Mouse (Mus musculus) stomach, embryonic 15.5 days (tissue): ENCODE measurements around the gene Ccdc71. TPM values are rescaled to one million over a fixed set of nuclear protein-coding genes. Genes with fewer than 3 reads are reported as not detected.

Source experiments
- ATAC-seq: fragments of 200-750 bp; cut with Nextera tagmentation; 2 replicates; pipeline ENCODE4 v1.8.0; 2017; ENCODE audit warnings: low read depth, moderate number of reproducible peaks, moderate TSS enrichment; ENCODE audit not compliant: insufficient read depth, low FRiP score
- H3K27ac ChIP-seq: fragments of 300-500 bp; sonication (generic); 2 replicates; pipeline ENCODE4 v1.5.1; 2015; ENCODE audit warnings: mild to moderate bottlenecking, inconsistent platforms
- H3K27me3 ChIP-seq: fragments of 300-500 bp; sonication (generic); replicated peaks from 2 replicates; pipeline ENCODE4 v1.6.1; 2015; ENCODE audit warnings: inconsistent platforms
- H3K36me3 ChIP-seq: fragments of 300-500 bp; sonication (generic); 2 replicates; pipeline ENCODE4 v1.6.1; 2015; ENCODE audit warnings: inconsistent platforms
- H3K4me1 ChIP-seq: fragments of 300-500 bp; sonication (generic); 2 replicates; pipeline ENCODE4 v1.6.1; 2015; ENCODE audit warnings: inconsistent platforms
- H3K4me2 ChIP-seq: fragments of 300-500 bp; sonication (generic); 2 replicates; pipeline ENCODE4 v1.6.1; 2015; ENCODE audit warnings: mild to moderate bottlenecking, inconsistent platforms
- H3K4me3 ChIP-seq: fragments of 300-500 bp; sonication (generic); replicated peaks from 2 replicates; pipeline ENCODE4 v1.5.1; 2015; ENCODE audit warnings: inconsistent platforms
- H3K9ac ChIP-seq: fragments of 300-500 bp; sonication (generic); 2 replicates; pipeline ENCODE4 v1.6.1; 2015; ENCODE audit warnings: inconsistent platforms
- H3K9me3 ChIP-seq: fragments of 300-500 bp; sonication (generic); 2 replicates; pipeline ENCODE4 v1.6.1; 2016; ENCODE audit warnings: inconsistent platforms
- WGBS: fragments of 180-500 bp; shearing (Covaris S2); methylation state at CpG from one replicate; pipeline ENCODE4 v1.1.7; 2015; 5-methylcytosine and 5-hydroxymethylcytosine counted together
- polyA plus RNA-seq: library from polyadenylated mRNA; unstranded; fragments of >200 nt; fragmentation: Nextera tagmentation; extraction: Ambion mirVana; gene quantifications from 2 replicates; pipeline ENCODE4 v1.2.1, GENCODE M21; 2015

Gene Ccdc71
- polyA plus RNA-seq = 47.7 and 52.5 TPM in 2 replicates

DNA sequence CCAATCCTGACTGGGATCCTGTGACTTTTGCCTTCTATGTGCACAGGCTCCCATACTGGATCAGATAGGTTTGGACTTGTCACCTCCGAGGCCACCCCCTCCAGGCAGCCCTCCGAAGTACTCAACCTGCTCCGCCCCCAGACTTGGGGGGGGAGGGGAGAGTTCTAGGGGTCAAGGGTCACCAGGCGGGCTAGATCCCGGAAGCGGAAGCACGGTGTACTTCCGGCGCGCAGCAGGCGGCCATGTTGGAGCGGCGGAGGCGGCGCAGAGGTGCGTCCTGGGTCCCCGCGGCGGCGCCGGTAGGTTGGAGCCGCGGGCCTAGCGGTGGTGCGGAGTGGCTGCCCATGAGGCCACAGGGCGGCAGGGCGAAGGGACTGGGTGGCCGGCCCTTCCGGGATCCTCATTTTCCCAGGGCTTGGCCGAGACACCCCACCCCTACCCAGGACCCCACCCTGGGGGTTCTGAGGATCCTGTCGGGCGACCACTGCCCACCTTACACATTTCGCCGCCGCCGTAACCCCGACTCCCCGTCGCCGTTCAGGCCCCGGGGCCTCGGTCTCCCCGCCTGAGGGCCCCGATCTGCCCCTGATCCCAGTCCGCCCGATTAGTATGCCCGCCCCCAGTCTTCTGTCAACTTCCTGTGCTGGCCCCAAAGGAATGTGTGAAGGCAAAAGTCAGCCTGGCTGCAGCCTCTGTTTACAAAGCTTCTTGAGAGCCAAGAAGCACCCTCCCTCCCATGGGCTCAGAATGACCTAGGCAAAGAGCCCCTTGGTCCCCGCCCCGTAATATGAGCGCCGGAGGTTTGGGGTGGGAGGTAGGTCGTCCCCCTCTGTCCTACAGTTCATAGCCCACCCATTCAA, at the start of gene Ccdc71:
TSS of gene Ccdc71 (plus strand) at position 209 of the 860 bp plus-strand sequence.
- H3K27me3 ChIP-seq = no peaks in the 10 kb centered on the region
- under 1% methylated on average over 51 of the region's 52 CpGs for WGBS
- H3K9ac ChIP-seq = peak within 1 kb of the TSS; percentile 83
- ATAC-seq = peak; percentile 78
- H3K4me2 ChIP-seq = peak within 1 kb of the TSS; percentile 83
- no peaks in the 10 kb centered on the region for H3K9me3 ChIP-seq
- H3K4me3 ChIP-seq = peak within 1 kb of the TSS; percentile 89
- H3K4me1 ChIP-seq = peaks cover 25% of the 10 kb centered on the region
- peak within 1 kb of the TSS; percentile 97 for H3K27ac ChIP-seq
- peaks cover 24% of the 10 kb centered on the region for H3K36me3 ChIP-seq

DNA sequence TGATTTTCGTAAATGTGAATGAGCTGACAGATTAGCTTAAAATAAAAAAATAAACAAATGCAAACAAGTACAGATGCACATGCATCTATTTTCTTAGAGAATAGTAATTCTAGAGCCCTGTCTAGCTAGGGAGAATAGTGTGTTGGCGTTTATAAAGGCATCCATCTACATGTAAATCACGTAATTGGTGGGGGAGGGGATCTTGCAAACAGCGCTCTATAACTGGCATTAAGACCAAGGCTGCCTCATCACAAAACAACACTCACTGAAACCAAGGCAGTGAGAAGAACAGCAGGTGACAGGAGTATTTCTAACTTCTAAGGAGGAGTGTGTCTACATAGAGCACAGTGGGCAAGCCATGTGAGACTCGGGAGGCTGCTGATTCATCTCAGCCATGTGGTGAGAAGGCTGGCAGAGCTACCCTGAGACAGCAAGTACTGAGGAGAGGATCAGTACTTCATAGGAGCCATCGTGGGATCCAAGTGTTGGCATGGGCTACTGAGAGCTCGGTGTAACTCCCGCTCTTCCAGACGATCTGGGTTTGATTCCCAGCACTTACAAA, 48.9 kb upstream of the Ccdc71 start:
- no peaks in the 10 kb centered on the region for H3K9me3 ChIP-seq
- H3K27me3 ChIP-seq = no peaks in the 10 kb centered on the region
- no peak overlapping the region for H3K4me3 ChIP-seq
- H3K4me1 ChIP-seq = no peaks in the 10 kb centered on the region
- no peak for ATAC-seq
- 78% methylated on average over 9 of the region's 9 CpGs for WGBS
- H3K36me3 ChIP-seq = no peaks in the 10 kb centered on the region
- no peak overlapping the region for H3K9ac ChIP-seq
- no peak overlapping the region for H3K27ac ChIP-seq
- no peak overlapping the region for H3K4me2 ChIP-seq

DNA sequence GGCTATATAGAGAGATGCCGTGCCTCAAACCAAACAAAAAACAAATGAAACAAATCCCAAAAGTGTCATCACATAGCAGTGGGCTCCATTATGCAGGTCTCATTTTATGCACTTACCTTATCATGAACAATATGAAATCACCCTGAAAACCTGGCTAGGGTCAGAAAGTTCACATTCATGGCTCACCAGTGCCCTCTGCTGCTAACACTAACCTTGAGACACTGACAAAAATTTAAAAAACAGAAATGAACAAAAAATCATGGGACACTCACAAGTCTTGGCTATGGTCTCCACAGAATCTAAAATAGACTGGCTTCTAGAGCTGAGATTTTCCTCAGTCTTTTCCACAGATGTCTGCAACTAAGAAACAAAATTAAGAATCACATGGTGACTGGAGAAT, 48.1 kb upstream of the Ccdc71 start:
- no peak for ATAC-seq
- WGBS = 82% methylated on average over 1 of the region's 1 CpGs

DNA sequence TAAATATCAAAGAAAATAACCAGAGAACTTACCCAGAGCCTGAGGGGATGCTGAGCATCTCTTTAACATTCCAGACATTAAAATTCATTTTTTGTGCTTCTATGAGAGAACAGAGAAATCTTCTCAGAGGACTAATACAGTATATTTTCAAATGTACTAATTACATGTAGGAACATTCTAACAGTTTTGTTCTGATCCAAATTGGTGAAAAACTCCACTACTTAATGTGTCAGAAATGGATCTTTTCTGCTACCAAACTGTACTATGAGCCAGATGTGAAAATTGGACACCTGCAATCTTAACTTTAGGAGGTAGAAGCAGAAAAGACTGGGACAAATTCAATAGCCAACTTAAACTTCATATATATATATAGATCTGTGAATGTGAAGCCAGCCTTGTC, 31.9 kb upstream of the Ccdc71 start, which contains the start of gene Ccdc36:
TSS of gene Ccdc36 (minus strand) at position 101 of the 400 bp plus-strand sequence.
- H3K4me1 ChIP-seq = no peaks in the 10 kb centered on the region
- H3K9me3 ChIP-seq = no peaks in the 10 kb centered on the region
- H3K9ac ChIP-seq = no peak within 1 kb of the TSS
- no peaks in the 10 kb centered on the region for H3K36me3 ChIP-seq
- H3K27ac ChIP-seq = no peak within 1 kb of the TSS
- H3K27me3 ChIP-seq = no peaks in the 10 kb centered on the region
- no peak within 1 kb of the TSS for H3K4me2 ChIP-seq
- no peak for ATAC-seq
- H3K4me3 ChIP-seq = no peak within 1 kb of the TSS

More for the DNA sequence above, 48.1 kb upstream of the Ccdc71 start:
- no peaks in the 10 kb centered on the region for H3K36me3 ChIP-seq
- H3K9me3 ChIP-seq = no peaks in the 10 kb centered on the region
- H3K27me3 ChIP-seq = no peaks in the 10 kb centered on the region
- no peaks in the 10 kb centered on the region for H3K4me1 ChIP-seq
- no peak overlapping the region for H3K27ac ChIP-seq
- H3K4me3 ChIP-seq = no peak overlapping the region
- H3K9ac ChIP-seq = no peak overlapping the region
- H3K4me2 ChIP-seq = no peak overlapping the region

DNA sequence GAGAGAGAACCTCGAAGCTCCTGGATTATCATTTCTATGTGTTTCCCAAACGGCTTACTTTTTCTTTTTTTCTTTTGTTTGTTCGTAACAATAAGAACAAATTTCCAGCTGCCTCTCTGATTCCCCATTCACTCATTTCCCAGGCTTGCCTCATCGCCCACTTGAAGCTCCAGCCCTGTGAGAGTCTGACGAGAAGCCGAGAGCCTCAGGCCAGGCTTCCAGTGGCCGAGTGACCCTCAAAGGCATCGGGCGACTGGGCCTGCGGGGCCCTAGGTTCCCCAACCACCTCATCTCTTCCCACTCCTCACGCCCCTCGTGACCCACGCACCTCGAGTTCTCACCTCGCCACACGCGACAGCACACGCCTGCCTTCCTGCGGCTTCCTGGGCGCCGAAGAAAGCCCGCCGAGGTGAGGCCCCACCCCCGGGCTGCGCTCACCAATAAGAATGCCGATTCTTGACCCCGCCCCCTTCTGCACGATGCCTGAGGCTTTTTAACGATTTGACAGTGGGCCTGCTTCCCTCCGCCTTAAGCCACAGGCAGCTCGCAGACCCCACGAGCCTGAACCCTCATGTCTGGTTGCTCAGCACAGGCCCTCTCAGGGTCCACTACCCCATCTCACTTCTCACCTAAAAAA, 28.8 kb upstream of the Ccdc71 start:
- no peak for ATAC-seq
- Histone ChIP-seq H3K4me2 (peak overlapping the region; percentile 56), H3K4me1 (no peaks in the 10 kb centered on the region), H3K4me3 (peak overlapping the region; percentile 33), H3K36me3 (no peaks in the 10 kb centered on the region), H3K9me3 (no peaks in the 10 kb centered on the region), H3K9ac (no peak overlapping the region), H3K27me3 (no peaks in the 10 kb centered on the region), H3K27ac (no peak overlapping the region)
- WGBS = 50% methylated on average over 32 of the region's 32 CpGs

DNA sequence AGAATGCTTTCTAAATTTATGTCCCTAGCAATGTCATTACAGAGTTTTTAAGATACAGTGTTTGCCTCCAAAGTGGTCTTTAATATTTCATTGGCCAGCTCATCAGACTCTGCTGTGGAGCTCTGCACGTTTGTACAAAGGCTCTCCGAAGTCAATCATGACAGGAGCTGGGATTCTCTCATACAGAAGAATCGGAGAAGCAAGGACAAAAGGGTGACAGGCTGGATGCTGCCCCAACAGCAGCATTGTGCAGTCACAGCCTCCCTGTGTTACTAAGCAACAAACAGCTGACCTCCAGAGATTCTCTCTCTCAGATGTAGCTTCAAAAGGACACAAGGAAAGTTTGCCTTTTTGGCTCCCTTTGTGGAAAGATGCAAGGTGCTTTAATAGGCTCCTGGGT, 24.1 kb upstream of the Ccdc71 start, which contains the start of gene BC048562:
TSS of gene BC048562 (plus strand) at position 301 of the 400 bp plus-strand sequence.
- peaks cover 2% of the 10 kb centered on the region; the same call in 1 of the 2 replicates for H3K4me1 ChIP-seq
- 62% methylated on average over 3 of the region's 3 CpGs for WGBS
- no peak within 1 kb of the TSS for H3K4me2 ChIP-seq
- H3K4me3 ChIP-seq = no peak within 1 kb of the TSS
- no peaks in the 10 kb centered on the region for H3K9me3 ChIP-seq
- H3K27me3 ChIP-seq = no peaks in the 10 kb centered on the region
- ATAC-seq = no peak
- H3K9ac ChIP-seq = no peak within 1 kb of the TSS
- H3K27ac ChIP-seq = no peak within 1 kb of the TSS
- no peaks in the 10 kb centered on the region for H3K36me3 ChIP-seq

DNA sequence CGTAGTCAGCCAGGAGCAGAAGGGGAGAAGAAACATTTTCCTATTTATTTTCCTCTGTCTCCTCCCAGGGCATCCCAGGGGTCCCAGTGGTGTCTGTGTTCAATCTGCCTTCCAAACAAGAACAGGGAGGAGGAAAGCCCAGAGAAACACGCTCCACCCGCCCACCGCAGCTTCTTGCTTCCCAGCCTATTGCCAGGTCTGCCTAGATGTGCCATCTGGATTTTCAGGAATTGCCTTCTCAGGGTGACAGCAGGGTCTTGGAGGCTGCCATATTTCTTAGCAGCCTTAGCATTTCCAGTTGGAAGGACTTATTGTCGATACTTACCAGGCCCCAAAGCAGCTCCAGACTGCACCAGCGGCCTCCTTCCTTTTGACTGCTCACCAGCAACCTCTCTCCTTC, 21.2 kb upstream of the Ccdc71 start:
- no peak overlapping the region for H3K9ac ChIP-seq
- H3K27me3 ChIP-seq = no peaks in the 10 kb centered on the region
- no peak overlapping the region for H3K4me2 ChIP-seq
- no peaks in the 10 kb centered on the region for H3K36me3 ChIP-seq
- no peak overlapping the region for H3K27ac ChIP-seq
- 71% methylated on average over 6 of the region's 6 CpGs for WGBS
- no peak for ATAC-seq
- peaks cover 2% of the 10 kb centered on the region; the same call in 1 of the 2 replicates for H3K4me1 ChIP-seq
- H3K9me3 ChIP-seq = no peaks in the 10 kb centered on the region
- H3K4me3 ChIP-seq = no peak overlapping the region

DNA sequence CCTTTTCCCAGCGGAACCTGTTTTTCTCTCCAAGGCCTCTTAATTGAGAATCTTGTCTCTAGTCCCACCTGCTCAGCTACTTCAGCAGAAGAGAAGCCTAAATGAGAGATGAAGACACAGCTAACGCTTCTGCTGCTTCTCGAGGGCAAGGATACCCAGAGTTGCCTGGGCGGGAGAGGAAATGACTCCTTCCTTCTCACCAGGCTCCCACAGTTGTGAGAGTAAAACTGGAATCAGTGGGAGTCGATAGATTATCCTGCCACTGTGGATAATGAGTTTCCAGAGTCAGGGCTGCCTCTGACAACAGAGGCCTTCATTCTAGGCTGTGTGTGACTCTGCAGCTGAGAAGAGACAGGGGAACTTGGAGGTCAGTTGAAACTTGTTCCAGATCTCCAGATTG, 19.8 kb upstream of the Ccdc71 start:
- no peaks in the 10 kb centered on the region for H3K9me3 ChIP-seq
- 0 out of 2 replicates have a peak overlapping the region, but pooled peaks have one; percentile 0 for H3K27ac ChIP-seq
- no peak overlapping the region for H3K4me3 ChIP-seq
- WGBS = 73% methylated on average over 5 of the region's 5 CpGs
- H3K4me2 ChIP-seq = no peak overlapping the region
- no peaks in the 10 kb centered on the region for H3K36me3 ChIP-seq
- no peak for ATAC-seq
- no peak overlapping the region for H3K9ac ChIP-seq
- H3K27me3 ChIP-seq = no peaks in the 10 kb centered on the region
- H3K4me1 ChIP-seq = peaks cover 5% of the 10 kb centered on the region; the same call in 1 of the 2 replicates

DNA sequence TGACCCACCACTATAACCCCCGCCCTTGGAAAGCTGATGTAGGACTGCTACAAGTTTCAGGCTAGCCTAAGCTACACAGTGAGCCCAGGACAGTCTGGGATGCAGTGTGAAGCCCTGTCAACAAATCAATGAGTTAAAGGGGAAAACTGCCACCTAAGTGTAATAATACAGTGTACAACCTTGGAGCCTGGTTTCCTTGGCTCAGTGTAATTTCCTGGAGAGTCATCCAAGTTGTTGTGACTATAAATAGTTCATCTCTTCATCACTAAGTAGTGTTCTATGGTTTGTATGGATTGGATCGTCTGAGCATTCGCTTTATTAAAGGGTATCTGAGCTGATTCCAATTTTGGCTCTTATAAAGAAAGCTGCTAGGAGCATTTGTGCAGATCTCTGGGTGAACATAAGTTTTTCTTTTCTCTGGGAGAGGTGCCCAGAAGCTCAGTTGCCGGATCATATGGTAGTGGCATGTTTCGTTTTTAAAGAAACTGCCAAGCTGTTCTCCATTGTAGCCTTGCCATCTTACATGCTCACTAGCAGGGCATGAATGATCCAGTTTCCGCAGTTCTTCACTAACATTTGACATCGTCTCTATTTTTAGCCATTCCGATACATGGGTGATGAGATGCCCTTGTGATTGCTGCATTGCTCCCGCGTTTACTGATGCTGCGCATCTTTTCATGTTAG, 18.9 kb upstream of the Ccdc71 start:
- Histone ChIP-seq H3K4me2 (no peak overlapping the region), H3K9me3 (no peaks in the 10 kb centered on the region), H3K27ac (no peak overlapping the region), H3K27me3 (no peaks in the 10 kb centered on the region), H3K4me1 (peaks cover 8% of the 10 kb centered on the region; the same call in 1 of the 2 replicates), H3K36me3 (no peaks in the 10 kb centered on the region), H3K4me3 (no peak overlapping the region), H3K9ac (no peak overlapping the region)
- ATAC-seq = no peak
- WGBS = 81% methylated on average over 11 of the region's 11 CpGs

DNA sequence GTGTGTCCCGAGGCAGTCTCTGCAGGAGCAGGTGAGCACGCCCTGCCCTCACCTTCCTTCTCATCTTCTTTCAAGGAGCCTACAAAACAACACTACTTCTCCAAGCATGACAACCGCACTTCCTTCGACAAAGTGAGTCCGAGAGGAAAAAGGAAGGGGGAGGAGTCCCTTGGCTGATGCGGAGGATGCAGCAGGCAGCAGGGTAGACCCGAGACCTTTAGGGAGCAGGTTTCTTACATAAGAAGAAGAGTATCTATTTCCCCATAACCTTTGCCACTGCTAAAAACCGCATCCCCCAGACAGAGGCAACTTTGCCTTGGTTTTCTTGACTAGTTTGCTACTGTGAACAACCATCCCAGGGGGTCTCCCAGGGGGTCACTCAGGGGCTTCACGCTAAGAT, 15.2 kb upstream of the Ccdc71 start:
- Histone ChIP-seq H3K4me3 (no peak overlapping the region), H3K4me2 (no peak overlapping the region), H3K27me3 (no peaks in the 10 kb centered on the region), H3K9ac (no peak overlapping the region), H3K4me1 (peaks cover 14% of the 10 kb centered on the region), H3K9me3 (no peaks in the 10 kb centered on the region), H3K36me3 (no peaks in the 10 kb centered on the region), H3K27ac (no peak overlapping the region)
- no peak for ATAC-seq
- 64% methylated on average over 9 of the region's 9 CpGs for WGBS

DNA sequence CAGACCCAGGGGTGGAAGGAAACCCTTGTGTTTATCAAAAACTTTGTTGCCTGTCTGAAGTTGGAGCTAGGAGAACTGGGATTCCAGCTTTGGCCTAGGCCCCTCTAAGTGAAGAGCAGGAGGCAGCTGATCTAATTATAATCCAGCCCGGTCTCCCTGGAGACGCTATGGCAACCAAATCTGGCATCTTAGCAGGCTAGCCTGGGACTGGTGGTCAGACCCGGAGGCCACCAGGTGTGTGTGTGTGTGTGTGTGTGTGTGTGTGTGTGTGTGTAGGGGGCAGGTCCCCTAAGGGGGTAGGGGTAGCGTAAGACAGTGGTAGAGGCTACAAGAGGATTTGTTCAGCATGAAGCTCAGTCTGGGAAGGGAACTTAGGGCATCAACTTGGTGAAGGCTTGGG, 10.5 kb upstream of the Ccdc71 start:
- Histone ChIP-seq H3K9me3 (no peaks in the 10 kb centered on the region), H3K4me3 (0 out of 2 replicates have a peak overlapping the region, but pooled peaks have one; percentile 60), H3K9ac (no peak overlapping the region), H3K27ac (peak overlapping the region; percentile 60; the same call in 1 of the 2 replicates), H3K27me3 (no peaks in the 10 kb centered on the region), H3K4me1 (peaks cover 33% of the 10 kb centered on the region), H3K36me3 (no peaks in the 10 kb centered on the region), H3K4me2 (peak overlapping the region; percentile 94)
- 52% methylated on average over 4 of the region's 4 CpGs for WGBS
- no peak for ATAC-seq
